Mouse (Mus musculus): ENCODE results near the gene Cnot3. TPM values are rescaled to one million over a fixed set of nuclear protein-coding genes. Genes with fewer than 3 reads are reported as not detected.
A peak's percentile ranks its signal among the peaks of the same experiment; 100 is the strongest.

Cnot3 gene
- polyA plus RNA-seq, 1 experiment from 2014 or later = 65.3 TPM

- H3K9me3 ChIP-seq (replicated peaks) = no peaks in the 10 kb centered on the region
- peak overlapping the region; percentile 64 for H3K4me2 ChIP-seq (replicated peaks)
- peak overlapping the region; percentile 99 for H3K9ac ChIP-seq
- WGBS = 55% methylated on average over 4 of the region's 4 CpGs
- H3K4me1 ChIP-seq = peaks cover 33% of the 10 kb centered on the region
- no peaks in the 10 kb centered on the region for H3K27me3 ChIP-seq
- no peak overlapping the region for H3K27ac ChIP-seq (replicated peaks)
- H3K36me3 ChIP-seq = peaks cover 24% of the 10 kb centered on the region
- ATAC-seq (ENCODE audit: insufficient number of reproducible peaks, low FRiP score, low TSS enrichment, low read depth) = no peak
- peak overlapping the region; percentile 98 for H3K4me3 ChIP-seq (replicated peaks)
These were observed 1.6 kb downstream of the Cnot3 start for GRCm38 (mm10) chr7:3646641-3647040.

DNA sequence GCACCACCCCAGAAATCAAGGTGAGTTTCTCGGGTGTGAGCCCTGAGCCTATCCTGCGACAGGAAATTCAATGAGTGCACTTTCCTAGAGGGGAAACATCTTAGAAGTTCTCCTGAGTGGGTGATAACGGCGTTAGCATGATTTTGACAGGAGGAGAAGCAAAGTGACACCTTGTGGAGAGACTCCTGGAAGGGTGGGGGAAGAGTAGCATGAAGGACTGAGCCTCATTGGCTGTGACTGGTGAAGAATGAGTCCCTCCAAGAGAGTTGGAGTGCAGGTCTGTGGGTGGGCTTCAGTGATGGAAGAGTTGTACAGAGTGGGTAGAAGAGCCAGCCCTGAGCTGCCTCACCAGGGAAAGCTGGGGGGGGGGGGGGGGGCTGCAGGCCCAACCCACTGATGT is 11.9 kb downstream of the Cnot3 start:
- WGBS = 83% methylated on average over 4 of the region's 4 CpGs

DNA sequence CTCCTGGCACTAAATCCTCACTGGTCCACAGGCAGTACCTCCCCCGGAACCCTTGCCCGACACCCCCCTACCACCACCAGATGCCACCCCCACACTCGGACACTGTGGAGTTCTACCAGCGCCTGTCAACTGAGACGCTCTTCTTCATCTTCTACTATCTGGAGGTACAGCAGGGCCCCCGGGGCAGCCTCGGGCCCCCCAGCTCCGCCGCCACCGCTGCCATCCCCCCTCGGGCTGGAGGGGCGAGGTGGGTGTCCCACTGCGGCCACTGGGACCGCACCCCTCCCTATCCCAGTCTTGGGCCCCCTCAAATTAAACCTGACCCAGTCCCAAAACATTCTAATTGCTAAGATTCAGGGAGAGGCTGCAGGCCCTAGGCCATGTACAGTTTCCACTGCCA is 13.5 kb downstream of the Cnot3 start:
- no peak for ATAC-seq (ENCODE audit: insufficient number of reproducible peaks, low FRiP score, low TSS enrichment, low read depth)
- WGBS = 88% methylated on average over 14 of the region's 14 CpGs
- Histone ChIP-seq H3K4me3 (replicated peaks) (no peak overlapping the region), H3K9ac (no peak overlapping the region), H3K9me3 (replicated peaks) (no peaks in the 10 kb centered on the region), H3K4me1 (peaks cover 9% of the 10 kb centered on the region), H3K27me3 (no peaks in the 10 kb centered on the region), H3K4me2 (replicated peaks) (no peak overlapping the region), H3K36me3 (peaks cover 98% of the 10 kb centered on the region), H3K27ac (replicated peaks) (no peak overlapping the region)

More for the DNA sequence above, 11.9 kb downstream of the Cnot3 start:
- H3K9me3 ChIP-seq (replicated peaks) = no peaks in the 10 kb centered on the region
- H3K27me3 ChIP-seq = no peaks in the 10 kb centered on the region
- H3K4me2 ChIP-seq (replicated peaks) = no peak overlapping the region
- no peaks in the 10 kb centered on the region for H3K4me1 ChIP-seq
- H3K9ac ChIP-seq = no peak overlapping the region
- no peak overlapping the region for H3K4me3 ChIP-seq (replicated peaks)
- peaks cover 98% of the 10 kb centered on the region for H3K36me3 ChIP-seq
- no peak for ATAC-seq (ENCODE audit: insufficient number of reproducible peaks, low FRiP score, low TSS enrichment, low read depth)
- H3K27ac ChIP-seq (replicated peaks) = no peak overlapping the region

GRCm38 (mm10) chr7:3664524-3665214 is 19.6 kb downstream of the Cnot3 start:
- Histone ChIP-seq H3K27ac (replicated peaks) (peak overlapping the region; percentile 95), H3K9me3 (replicated peaks) (no peaks in the 10 kb centered on the region), H3K4me2 (replicated peaks) (peak overlapping the region; percentile 83), H3K36me3 (peaks cover 40% of the 10 kb centered on the region), H3K4me1 (peaks cover 30% of the 10 kb centered on the region), H3K27me3 (no peaks in the 10 kb centered on the region), H3K9ac (peak overlapping the region; percentile 87), H3K4me3 (replicated peaks) (peak overlapping the region; percentile 78)
- WGBS = 27% methylated on average over 15 of the region's 15 CpGs
- peak; percentile 16 for ATAC-seq (ENCODE audit: insufficient number of reproducible peaks, low FRiP score, low TSS enrichment, low read depth)

GRCm38 (mm10) chr7:3665215-3666114 is 20.4 kb downstream of the Cnot3 start, which contains the start of gene Leng1:
Gene Leng1, minus strand, starts transcription at chr7:3665840.
- WGBS = 2% methylated on average over 45 of the region's 45 CpGs
- ATAC-seq (ENCODE audit: insufficient number of reproducible peaks, low FRiP score, low TSS enrichment, low read depth) = peak; percentile 98
- Histone ChIP-seq H3K4me2 (replicated peaks) (peak within 1 kb of the TSS; percentile 83), H3K9me3 (replicated peaks) (no peaks in the 10 kb centered on the region), H3K4me1 (peaks cover 30% of the 10 kb centered on the region), H3K27ac (replicated peaks) (peak within 1 kb of the TSS; percentile 95), H3K4me3 (replicated peaks) (peak within 1 kb of the TSS; percentile 78), H3K27me3 (no peaks in the 10 kb centered on the region), H3K9ac (peak within 1 kb of the TSS; percentile 87), H3K36me3 (peaks cover 32% of the 10 kb centered on the region)

GRCm38 (mm10) chr7:3666921-3667391 is 21.9 kb downstream of the Cnot3 start:
- H3K4me3 ChIP-seq (replicated peaks) = peak overlapping the region; percentile 16
- ATAC-seq (ENCODE audit: insufficient number of reproducible peaks, low FRiP score, low TSS enrichment, low read depth) = no peak
- WGBS = 22% methylated on average over 14 of the region's 14 CpGs
- no peak overlapping the region for H3K9ac ChIP-seq
- H3K36me3 ChIP-seq = peaks cover 19% of the 10 kb centered on the region
- no peaks in the 10 kb centered on the region for H3K9me3 ChIP-seq (replicated peaks)
- H3K4me1 ChIP-seq = peaks cover 30% of the 10 kb centered on the region
- 0 out of 2 replicates have a peak overlapping the region, but pooled peaks have one; percentile 28 for H3K27ac ChIP-seq (replicated peaks)
- 0 out of 2 replicates have a peak overlapping the region, but pooled peaks have one; percentile 10 for H3K4me2 ChIP-seq (replicated peaks)
- H3K27me3 ChIP-seq = no peaks in the 10 kb centered on the region

DNA sequence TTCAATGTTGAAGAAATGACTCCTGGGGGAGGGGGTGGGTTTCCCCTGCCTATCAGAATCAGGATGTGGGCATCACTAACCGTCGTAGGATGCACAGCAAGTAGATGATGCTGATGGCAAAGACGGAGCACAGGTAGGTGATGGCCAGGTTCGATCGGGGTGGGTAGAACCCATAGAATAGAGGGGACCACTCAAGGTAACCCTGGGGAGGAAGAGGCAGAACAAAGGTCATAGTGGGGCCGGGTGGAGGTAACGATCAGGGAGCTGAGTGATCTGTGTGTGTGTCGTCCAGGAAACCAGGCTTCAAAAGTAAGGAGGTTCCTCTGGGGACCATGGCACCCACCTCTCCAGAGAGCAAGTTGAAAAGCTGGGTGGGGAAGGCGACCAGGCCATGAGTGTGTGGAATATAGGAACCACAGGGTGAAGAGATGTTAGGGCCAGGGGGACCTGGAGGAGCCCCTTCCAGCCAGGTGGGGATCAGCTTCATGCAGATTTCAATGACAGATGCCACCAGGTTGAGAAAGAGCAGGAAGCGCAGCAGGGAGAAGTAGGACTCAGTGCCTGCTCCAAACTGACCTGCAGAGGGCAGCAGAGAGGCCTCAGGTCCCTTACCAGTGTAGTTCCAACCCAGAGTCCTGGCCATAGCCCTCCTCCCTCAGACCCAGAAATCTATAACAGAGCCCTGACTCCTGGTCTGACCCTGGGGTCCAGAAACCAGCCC is 29.6 kb downstream of the Cnot3 start:
- Histone ChIP-seq H3K36me3 (peaks cover 5% of the 10 kb centered on the region; the same call in 1 of the 2 replicates), H3K27ac (replicated peaks) (no peak overlapping the region), H3K9me3 (replicated peaks) (no peaks in the 10 kb centered on the region), H3K27me3 (no peaks in the 10 kb centered on the region), H3K4me2 (replicated peaks) (no peak overlapping the region), H3K4me1 (no peaks in the 10 kb centered on the region), H3K4me3 (replicated peaks) (no peak overlapping the region), H3K9ac (no peak overlapping the region)
- 75% methylated on average over 10 of the region's 10 CpGs for WGBS
- peak; percentile 48 for ATAC-seq (ENCODE audit: insufficient number of reproducible peaks, low FRiP score, low TSS enrichment, low read depth)

GRCm38 (mm10) chr7:3675228-3675548 is 30.1 kb downstream of the Cnot3 start:
- Histone ChIP-seq H3K27me3 (no peaks in the 10 kb centered on the region), H3K4me2 (replicated peaks) (no peak overlapping the region)
- 76% methylated on average over 3 of the region's 3 CpGs for WGBS

DNA sequence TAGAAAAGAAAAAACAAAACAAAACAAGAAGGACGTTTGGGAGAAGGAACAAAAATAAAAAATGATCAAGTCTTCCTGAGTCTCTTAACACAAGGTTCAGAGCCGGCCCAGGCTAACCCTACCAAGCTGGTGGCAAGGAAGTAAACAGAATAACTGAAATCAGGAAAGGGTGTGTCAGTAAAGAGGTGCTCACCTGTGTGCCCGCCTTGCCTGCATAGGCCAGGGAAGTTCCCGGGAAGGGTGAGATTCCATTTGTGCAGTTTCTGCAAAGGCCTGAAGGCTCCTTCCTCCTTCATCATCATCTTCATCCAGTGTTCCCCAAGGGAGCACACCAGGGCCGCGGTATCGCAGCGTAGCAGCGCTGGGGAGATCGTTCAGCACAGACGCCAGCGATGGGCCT is 31.3 kb downstream of the Cnot3 start:
- peaks cover 11% of the 10 kb centered on the region; the same call in 1 of the 2 replicates for H3K36me3 ChIP-seq
- no peaks in the 10 kb centered on the region for H3K27me3 ChIP-seq
- H3K4me3 ChIP-seq (replicated peaks) = no peak overlapping the region
- H3K4me1 ChIP-seq = no peaks in the 10 kb centered on the region
- no peak overlapping the region for H3K9ac ChIP-seq
- ATAC-seq (ENCODE audit: insufficient number of reproducible peaks, low FRiP score, low TSS enrichment, low read depth) = no peak
- WGBS = 86% methylated on average over 12 of the region's 12 CpGs
- H3K9me3 ChIP-seq (replicated peaks) = no peaks in the 10 kb centered on the region
- no peak overlapping the region for H3K4me2 ChIP-seq (replicated peaks)
- no peak overlapping the region for H3K27ac ChIP-seq (replicated peaks)

More at GRCm38 (mm10) chr7:3675228-3675548, 30.1 kb downstream of the Cnot3 start:
- H3K4me3 ChIP-seq (replicated peaks) = no peak overlapping the region
- ATAC-seq (ENCODE audit: insufficient number of reproducible peaks, low FRiP score, low TSS enrichment, low read depth) = no peak
- no peak overlapping the region for H3K27ac ChIP-seq (replicated peaks)
- no peak overlapping the region for H3K9ac ChIP-seq
- no peaks in the 10 kb centered on the region for H3K9me3 ChIP-seq (replicated peaks)
- H3K4me1 ChIP-seq = no peaks in the 10 kb centered on the region
- H3K36me3 ChIP-seq = peaks cover 7% of the 10 kb centered on the region; the same call in 1 of the 2 replicates

- H3K9me3 ChIP-seq (replicated peaks) = no peaks in the 10 kb centered on the region
- no peak within 1 kb of the TSS for H3K9ac ChIP-seq
- H3K4me3 ChIP-seq (replicated peaks) = no peak within 1 kb of the TSS
- no peak within 1 kb of the TSS for H3K4me2 ChIP-seq (replicated peaks)
- no peak within 1 kb of the TSS for H3K27ac ChIP-seq (replicated peaks)
- H3K4me1 ChIP-seq = no peaks in the 10 kb centered on the region
- WGBS = 43% methylated on average over 9 of the region's 9 CpGs
- H3K27me3 ChIP-seq = no peaks in the 10 kb centered on the region
- H3K36me3 ChIP-seq = peaks cover 15% of the 10 kb centered on the region; the same call in 1 of the 2 replicates
- no peak for ATAC-seq (ENCODE audit: insufficient number of reproducible peaks, low FRiP score, low TSS enrichment, low read depth)
These were observed 32.3 kb downstream of the Cnot3 start, which contains the start of gene Tmc4 for GRCm38 (mm10) chr7:3677342-3677741. Gene Tmc4, minus strand, starts transcription at chr7:3677553.

Measured in embryonic facial prominence, embryonic 15.5 days (tissue).